Mouse (Mus musculus): ENCODE measurements at regions not wholly inside any gene's neighbourhood (a gene's known extent, or its start where the extent isn't known, plus 50 kb on each side); places are given as distances from the start of the nearest gene placed in this dataset.

DNA sequence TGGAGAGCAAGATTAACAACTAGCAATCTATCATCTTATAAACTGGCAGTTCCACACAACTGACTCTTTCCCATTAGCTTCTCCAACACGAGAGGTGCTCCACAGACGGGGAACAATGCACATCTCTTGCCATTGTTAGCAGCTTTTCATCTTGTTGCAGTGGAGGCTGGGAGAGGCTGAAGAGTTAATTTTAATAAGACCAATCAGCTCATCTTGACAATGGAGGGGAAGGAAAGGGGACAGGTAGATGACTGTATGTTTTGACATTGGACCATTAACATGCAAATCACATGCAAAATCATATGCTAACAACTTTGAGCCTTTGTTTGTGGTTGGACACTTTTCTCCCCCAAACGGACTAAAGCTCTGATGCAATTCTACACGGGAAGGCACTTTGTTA, 218.9 kb upstream of the Id4 start:
- H3K9ac ChIP-seq (ENCODE audit: low read length): no peak overlapping the region
- H3K36me3 ChIP-seq (ENCODE audit: control insufficient read depth, insufficient read depth, low read length): no peaks in the 10 kb centered on the region
- H3K4me1 ChIP-seq (ENCODE audit: control insufficient read depth, insufficient read depth, low read length): no peaks in the 10 kb centered on the region
- 71% methylated on average over 4 of the region's 4 CpGs for WGBS
- no peaks in the 10 kb centered on the region for H3K27me3 ChIP-seq (ENCODE audit: control insufficient read depth, insufficient read depth, low read length)
- no peak overlapping the region for H3K4me2 ChIP-seq (ENCODE audit: low read depth, low read length)
- ATAC-seq (ENCODE audit: insufficient read depth, low FRiP score): no peak
- H3K27ac ChIP-seq (ENCODE audit: low read length): no peak overlapping the region
- no peak overlapping the region for H3K4me3 ChIP-seq (replicated peaks; ENCODE audit: low read length)
- H3K9me3 ChIP-seq (replicated peaks; ENCODE audit: control insufficient read depth, low read length): peaks cover 4% of the 10 kb centered on the region; the same call in 1 of the 2 replicates

DNA sequence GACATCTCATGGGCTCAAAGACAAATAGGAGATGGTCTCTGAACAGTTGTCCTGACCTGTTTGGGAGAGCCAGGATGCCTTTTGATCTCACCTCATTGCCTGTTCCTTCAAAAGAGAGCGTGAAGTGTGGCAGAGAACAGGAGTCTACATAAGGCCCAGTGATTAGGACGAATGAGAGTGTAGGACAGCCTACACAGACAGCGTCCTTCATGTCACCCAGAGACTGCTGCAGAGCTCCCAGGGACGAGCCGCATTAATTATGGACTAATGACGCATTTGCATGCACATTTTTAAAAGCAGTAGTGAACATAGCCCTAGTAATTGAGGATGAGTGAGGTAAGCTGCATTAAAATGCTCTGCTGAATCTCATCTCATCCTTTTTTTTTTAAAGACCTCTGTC, 218.5 kb upstream of the Id4 start:
- H3K9me3 ChIP-seq (replicated peaks; ENCODE audit: control insufficient read depth, low read length): peaks cover 3% of the 10 kb centered on the region; the same call in 1 of the 2 replicates
- no peak overlapping the region for H3K9ac ChIP-seq (ENCODE audit: low read length)
- no peak overlapping the region for H3K4me2 ChIP-seq (ENCODE audit: low read depth, low read length)
- no peaks in the 10 kb centered on the region for H3K27me3 ChIP-seq (ENCODE audit: control insufficient read depth, insufficient read depth, low read length)
- no peak overlapping the region for H3K4me3 ChIP-seq (replicated peaks; ENCODE audit: low read length)
- 86% methylated on average over 6 of the region's 6 CpGs for WGBS
- H3K4me1 ChIP-seq (ENCODE audit: control insufficient read depth, insufficient read depth, low read length): no peaks in the 10 kb centered on the region
- H3K36me3 ChIP-seq (ENCODE audit: control insufficient read depth, insufficient read depth, low read length): no peaks in the 10 kb centered on the region
- H3K27ac ChIP-seq (ENCODE audit: low read length): no peak overlapping the region
- ATAC-seq (ENCODE audit: insufficient read depth, low FRiP score): no peak

GRCm38 (mm10) chr13:48046201-48046750, 214.8 kb upstream of the Id4 start:
- WGBS: 53% methylated on average over 25 of the region's 25 CpGs
- Histone ChIP-seq H3K36me3 (ENCODE audit: control insufficient read depth, insufficient read depth, low read length) (no peaks in the 10 kb centered on the region), H3K4me2 (ENCODE audit: low read depth, low read length) (no peak overlapping the region), H3K4me3 (replicated peaks; ENCODE audit: low read length) (no peak overlapping the region), H3K9ac (ENCODE audit: low read length) (no peak overlapping the region), H3K27me3 (ENCODE audit: control insufficient read depth, insufficient read depth, low read length) (no peaks in the 10 kb centered on the region), H3K9me3 (replicated peaks; ENCODE audit: control insufficient read depth, low read length) (no peaks in the 10 kb centered on the region), H3K4me1 (ENCODE audit: control insufficient read depth, insufficient read depth, low read length) (no peaks in the 10 kb centered on the region), H3K27ac (ENCODE audit: low read length) (no peak overlapping the region)
- no peak for ATAC-seq (ENCODE audit: insufficient read depth, low FRiP score)

GRCm38 (mm10) chr13:48049796-48050195, 211.2 kb upstream of the Id4 start:
- H3K4me2 ChIP-seq (ENCODE audit: low read depth, low read length): no peak overlapping the region
- ATAC-seq (ENCODE audit: insufficient read depth, low FRiP score): no peak
- no peak overlapping the region for H3K27ac ChIP-seq (ENCODE audit: low read length)
- H3K36me3 ChIP-seq (ENCODE audit: control insufficient read depth, insufficient read depth, low read length): no peaks in the 10 kb centered on the region
- H3K4me3 ChIP-seq (replicated peaks; ENCODE audit: low read length): no peak overlapping the region
- no peaks in the 10 kb centered on the region for H3K4me1 ChIP-seq (ENCODE audit: control insufficient read depth, insufficient read depth, low read length)
- WGBS: 90% methylated on average over 6 of the region's 6 CpGs
- H3K27me3 ChIP-seq (ENCODE audit: control insufficient read depth, insufficient read depth, low read length): no peaks in the 10 kb centered on the region
- H3K9ac ChIP-seq (ENCODE audit: low read length): no peak overlapping the region
- H3K9me3 ChIP-seq (replicated peaks; ENCODE audit: control insufficient read depth, low read length): no peaks in the 10 kb centered on the region

DNA sequence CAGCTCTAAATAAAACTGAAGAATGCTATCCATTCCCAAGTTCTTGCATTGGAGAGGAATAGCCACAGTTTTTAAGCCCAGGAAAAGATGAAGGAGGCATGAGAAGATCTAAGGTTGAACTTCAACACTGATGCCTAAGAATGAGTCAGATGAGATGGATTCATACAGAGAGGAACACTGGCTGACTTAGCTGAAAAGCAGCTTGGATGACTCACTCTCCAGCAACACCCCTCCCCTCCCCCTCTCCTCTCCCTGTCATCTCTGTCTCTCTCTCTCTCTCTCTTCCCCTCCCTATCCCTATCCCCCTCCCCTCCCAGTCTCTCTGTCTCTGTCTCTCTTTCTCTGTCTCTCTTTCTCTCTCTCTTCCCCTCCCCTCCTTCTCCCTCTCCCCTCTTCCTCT, 186.4 kb upstream of the Id4 start:
- no peak overlapping the region for H3K9ac ChIP-seq (ENCODE audit: low read length)
- H3K36me3 ChIP-seq (ENCODE audit: control insufficient read depth, insufficient read depth, low read length): no peaks in the 10 kb centered on the region
- H3K4me3 ChIP-seq (replicated peaks; ENCODE audit: low read length): no peak overlapping the region
- ATAC-seq (ENCODE audit: insufficient read depth, low FRiP score): no peak
- no peaks in the 10 kb centered on the region for H3K27me3 ChIP-seq (ENCODE audit: control insufficient read depth, insufficient read depth, low read length)
- no peak overlapping the region for H3K27ac ChIP-seq (ENCODE audit: low read length)
- H3K9me3 ChIP-seq (replicated peaks; ENCODE audit: control insufficient read depth, low read length): no peaks in the 10 kb centered on the region
- H3K4me1 ChIP-seq (ENCODE audit: control insufficient read depth, insufficient read depth, low read length): no peaks in the 10 kb centered on the region
- H3K4me2 ChIP-seq (ENCODE audit: low read depth, low read length): no peak overlapping the region

DNA sequence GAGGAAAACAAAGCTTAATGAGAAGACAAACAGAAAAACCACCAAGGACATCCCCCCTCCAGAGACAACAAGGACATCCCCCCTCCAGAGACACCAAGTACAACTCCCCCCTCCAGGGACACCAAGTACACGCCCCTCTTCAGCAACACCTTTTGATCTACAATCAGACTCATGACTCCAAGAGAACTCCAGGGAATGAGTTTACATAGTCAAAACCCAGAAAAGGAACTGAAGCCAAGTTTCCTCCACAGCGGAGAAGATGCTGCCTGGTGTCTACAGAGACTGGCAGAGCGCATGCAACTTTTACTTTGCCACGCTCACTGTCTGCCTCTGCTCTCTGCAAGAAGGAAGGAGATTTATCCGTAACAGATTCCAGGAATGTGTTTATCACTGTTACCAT, 185.7 kb upstream of the Id4 start:
- no peaks in the 10 kb centered on the region for H3K9me3 ChIP-seq (replicated peaks; ENCODE audit: control insufficient read depth, low read length)
- no peaks in the 10 kb centered on the region for H3K27me3 ChIP-seq (ENCODE audit: control insufficient read depth, insufficient read depth, low read length)
- H3K4me2 ChIP-seq (ENCODE audit: low read depth, low read length): no peak overlapping the region
- no peaks in the 10 kb centered on the region for H3K4me1 ChIP-seq (ENCODE audit: control insufficient read depth, insufficient read depth, low read length)
- no peak overlapping the region for H3K27ac ChIP-seq (ENCODE audit: low read length)
- no peak overlapping the region for H3K9ac ChIP-seq (ENCODE audit: low read length)
- 44% methylated on average over 5 of the region's 5 CpGs for WGBS
- H3K4me3 ChIP-seq (replicated peaks; ENCODE audit: low read length): no peak overlapping the region
- H3K36me3 ChIP-seq (ENCODE audit: control insufficient read depth, insufficient read depth, low read length): no peaks in the 10 kb centered on the region
- ATAC-seq (ENCODE audit: insufficient read depth, low FRiP score): no peak

- Histone ChIP-seq H3K4me3 (replicated peaks; ENCODE audit: low read length) (no peak overlapping the region), H3K27me3 (ENCODE audit: control insufficient read depth, insufficient read depth, low read length) (no peaks in the 10 kb centered on the region), H3K4me1 (ENCODE audit: control insufficient read depth, insufficient read depth, low read length) (no peaks in the 10 kb centered on the region), H3K9ac (ENCODE audit: low read length) (no peak overlapping the region), H3K27ac (ENCODE audit: low read length) (no peak overlapping the region), H3K4me2 (ENCODE audit: low read depth, low read length) (no peak overlapping the region), H3K9me3 (replicated peaks; ENCODE audit: control insufficient read depth, low read length) (no peaks in the 10 kb centered on the region), H3K36me3 (ENCODE audit: control insufficient read depth, insufficient read depth, low read length) (no peaks in the 10 kb centered on the region)
- WGBS: 36% methylated on average over 12 of the region's 12 CpGs
- ATAC-seq (ENCODE audit: insufficient read depth, low FRiP score): no peak
These were observed 182.8 kb upstream of the Id4 start for GRCm38 (mm10) chr13:48078214-48078613.

GRCm38 (mm10) chr13:48083294-48083693, 177.7 kb upstream of the Id4 start:
- H3K36me3 ChIP-seq (ENCODE audit: control insufficient read depth, insufficient read depth, low read length): no peaks in the 10 kb centered on the region
- no peak overlapping the region for H3K4me2 ChIP-seq (ENCODE audit: low read depth, low read length)
- no peak overlapping the region for H3K4me3 ChIP-seq (replicated peaks; ENCODE audit: low read length)
- no peak for ATAC-seq (ENCODE audit: insufficient read depth, low FRiP score)
- H3K9ac ChIP-seq (ENCODE audit: low read length): no peak overlapping the region
- no peaks in the 10 kb centered on the region for H3K27me3 ChIP-seq (ENCODE audit: control insufficient read depth, insufficient read depth, low read length)
- 69% methylated on average over 2 of the region's 2 CpGs for WGBS
- no peaks in the 10 kb centered on the region for H3K4me1 ChIP-seq (ENCODE audit: control insufficient read depth, insufficient read depth, low read length)
- H3K9me3 ChIP-seq (replicated peaks; ENCODE audit: control insufficient read depth, low read length): no peaks in the 10 kb centered on the region
- no peak overlapping the region for H3K27ac ChIP-seq (ENCODE audit: low read length)

DNA sequence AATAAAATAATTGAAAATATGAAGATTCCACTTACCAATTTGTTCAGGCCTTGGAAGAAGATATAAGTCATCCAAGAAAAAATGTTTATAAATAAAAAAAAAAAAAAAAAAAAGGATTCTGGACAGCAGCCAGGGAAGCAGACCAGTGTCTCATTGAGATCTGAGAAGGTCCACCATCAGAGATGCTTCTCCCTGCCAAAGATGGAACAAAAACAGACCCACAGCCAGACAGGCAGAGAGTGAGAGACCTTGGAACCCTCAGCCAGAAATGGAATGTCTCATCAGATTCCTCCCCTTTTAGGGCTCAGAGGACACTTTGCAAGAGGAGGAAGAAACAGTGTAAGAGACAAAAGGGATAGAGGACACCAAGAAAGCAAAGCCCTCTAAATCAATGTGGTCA, 177.2 kb upstream of the Id4 start:
- Histone ChIP-seq H3K4me2 (ENCODE audit: low read depth, low read length) (no peak overlapping the region), H3K4me1 (ENCODE audit: control insufficient read depth, insufficient read depth, low read length) (no peaks in the 10 kb centered on the region), H3K36me3 (ENCODE audit: control insufficient read depth, insufficient read depth, low read length) (no peaks in the 10 kb centered on the region), H3K9me3 (replicated peaks; ENCODE audit: control insufficient read depth, low read length) (no peaks in the 10 kb centered on the region), H3K27me3 (ENCODE audit: control insufficient read depth, insufficient read depth, low read length) (no peaks in the 10 kb centered on the region), H3K4me3 (replicated peaks; ENCODE audit: low read length) (no peak overlapping the region), H3K27ac (ENCODE audit: low read length) (no peak overlapping the region), H3K9ac (ENCODE audit: low read length) (no peak overlapping the region)
- no peak for ATAC-seq (ENCODE audit: insufficient read depth, low FRiP score)
